In genomic region chr6:86733183-86733876, GRCm38 (mm10) we compare ENCODE assay signal across 8 mouse cellular contexts. TPM values are rescaled to one million over a fixed set of nuclear protein-coding genes. Genes with fewer than 3 reads are reported as not detected.
DNase-seq lines count a peak whose midpoint lies in the region; ATAC-seq lines count a peak whose summit lies in the region.

Gene Gmcl1, minus strand, starts transcription at chr6:86733383.

- DNase-seq in adrenal gland, adult (ENCODE audit: inconsistent age in 2 of 2, low spot score in 1 of 2) = peak; percentile 95 to 96
- peak; percentile 97 for DNase-seq in embryo, embryonic 10.5 days (ENCODE audit: low spot score)
- DNase-seq in gastrocnemius, postnatal 14 days = peak; percentile 96
- peak; percentile 88 to 97 for DNase-seq in left cerebral cortex, postnatal 10 days (ENCODE audit: extremely low spot score in 1 of 2, low spot score in 2 of 2)
- peak; percentile 93 for DNase-seq in right cerebral cortex, postnatal 25 days
- peak; percentile 92 to 94 for DNase-seq in urinary bladder, postnatal 4 days (ENCODE audit: low spot score in 2 of 2)

- ATAC-seq in inflammation-experienced regulatory T-cells, adult 6 months = peak; percentile 95
- peak; percentile 94 for ATAC-seq in megakaryocyte-erythroid progenitor cell, adult 5-6 weeks (replicated peaks; ENCODE audit: low FRiP score, low TSS enrichment, poor library complexity, severe bottlenecking)

- intact Hi-C loops in gastrocnemius, postnatal 14 days (cut with DNase I; ENCODE audit: low total_unique reads) = no loop called here
- intact Hi-C loops in left cerebral cortex, postnatal 10 days (cut with DNase I) = no loop called here

RNA-seq across cellular contexts. Expression of gene Gmcl1, which starts in this region (rescaled TPM):
- 1 to 10 TPM; 3.4 to 3.8 TPM for total RNA-seq in gastrocnemius, postnatal 14 days (2021)
- polyA plus RNA-seq in inflammation-experienced regulatory T-cells, adult 6 months (2017; shearing (Covaris generic)) = 10 to 100 TPM; 11.9 to 15.7 (median 13.4) TPM
- 10 to 100 TPM; 36.2 to 37.0 TPM for total RNA-seq in left cerebral cortex, postnatal 10 days (2021)
- total RNA-seq in megakaryocyte-erythroid progenitor cell, adult 5-6 weeks (2014; fragmentation: Nextera tagmentation) = 18.7 and 28.4 TPM in 2 replicates
- total RNA-seq in megakaryocyte-erythroid progenitor cell, adult 5-6 weeks (2017) = 23.4 and 23.7 TPM in 2 replicates

Comparison
In these comparisons a context has a peak if more than half of its experiments do, and no peak if none do; other contexts are left out.
1. Peak in every context shown above with its lines: DNase-seq and ATAC-seq.
2. RNA of gene Gmcl1 (total RNA-seq): 36.2 to 37.0 TPM in left cerebral cortex, postnatal 10 days and 18.7 to 28.4 TPM in megakaryocyte-erythroid progenitor cell, adult 5-6 weeks; 3.4 to 3.8 TPM in gastrocnemius, postnatal 14 days; every median in the first group is over 4 times any median in the second.